Mouse (Mus musculus) Muller cell, postnatal 12 days (primary cell): ENCODE measurements around the gene Adcyap1r1.
A peak's percentile ranks its signal among the peaks of the same experiment; 100 is the strongest.

ENCODE experiments used
- DNase-seq: peaks from one replicate; pipeline ENCODE4 v3.0.0-alpha.2; 2015; ENCODE audit errors: inconsistent ontology term

Adcyap1r1 gene

GRCm38 (mm10) chr6:55448976-55449678 is 2.7 kb upstream of the Adcyap1r1 start:
- no peak for DNase-seq

GRCm38 (mm10) chr6:55452381-55452780 is 603 bp downstream of the Adcyap1r1 start:
- DNase-seq, result no peak

GRCm38 (mm10) chr6:55453548-55453947 is 1.8 kb downstream of the Adcyap1r1 start:
- no peak for DNase-seq

GRCm38 (mm10) chr6:55455641-55456040 is 3.9 kb downstream of the Adcyap1r1 start:
- DNase-seq, result no peak

GRCm38 (mm10) chr6:55457727-55458126 is 5.9 kb downstream of the Adcyap1r1 start:
- no peak for DNase-seq

- no peak for DNase-seq
Measured at GRCm38 (mm10) chr6:55458156-55458555, 6.4 kb downstream of the Adcyap1r1 start.

- no peak for DNase-seq
Measured at GRCm38 (mm10) chr6:55459545-55460397, 8.0 kb downstream of the Adcyap1r1 start.

GRCm38 (mm10) chr6:55461141-55461540 is 9.4 kb downstream of the Adcyap1r1 start:
- no peak for DNase-seq

- DNase-seq, result no peak
Measured at GRCm38 (mm10) chr6:55461678-55462077, 9.9 kb downstream of the Adcyap1r1 start.

GRCm38 (mm10) chr6:55462394-55462793 is 10.6 kb downstream of the Adcyap1r1 start:
- no peak for DNase-seq

- no peak for DNase-seq
Measured at GRCm38 (mm10) chr6:55463966-55464365, 12.2 kb downstream of the Adcyap1r1 start.

GRCm38 (mm10) chr6:55465311-55465710 is 13.5 kb downstream of the Adcyap1r1 start:
- DNase-seq, result peak; percentile 23

GRCm38 (mm10) chr6:55466301-55466761 is 14.6 kb downstream of the Adcyap1r1 start:
- no peak for DNase-seq

- DNase-seq, result no peak
Measured at GRCm38 (mm10) chr6:55470691-55471090, 18.9 kb downstream of the Adcyap1r1 start.

- no peak for DNase-seq
Measured at GRCm38 (mm10) chr6:55472381-55472780, 20.6 kb downstream of the Adcyap1r1 start.

- DNase-seq, result no peak
Measured at GRCm38 (mm10) chr6:55480988-55481387, 29.2 kb downstream of the Adcyap1r1 start.

GRCm38 (mm10) chr6:55482471-55482870 is 30.7 kb downstream of the Adcyap1r1 start:
- no peak for DNase-seq

- no peak for DNase-seq
Measured at GRCm38 (mm10) chr6:55483360-55483759, 31.6 kb downstream of the Adcyap1r1 start.

GRCm38 (mm10) chr6:55484224-55484623 is 32.4 kb downstream of the Adcyap1r1 start:
- DNase-seq, result no peak

- DNase-seq, result no peak
Measured at GRCm38 (mm10) chr6:55485216-55485615, 33.4 kb downstream of the Adcyap1r1 start.

GRCm38 (mm10) chr6:55487726-55488125 is 35.9 kb downstream of the Adcyap1r1 start:
- no peak for DNase-seq

- no peak for DNase-seq
Measured at GRCm38 (mm10) chr6:55496201-55496600, 44.4 kb downstream of the Adcyap1r1 start.

- no peak for DNase-seq
Measured at GRCm38 (mm10) chr6:55498753-55499152, 47.0 kb downstream of the Adcyap1r1 start.
